Mouse (Mus musculus) heart, postnatal 0 days (tissue): ENCODE data around the gene Pip4k2b.

ENCODE experiments used
- CTCF ChIP-seq: IDR thresholded peaks from 2 replicates; pipeline ENCODE4 v1.5.1; 2016; ENCODE audit warnings: antibody characterized with exemption, control low read depth, low read depth
- EP300 ChIP-seq: IDR thresholded peaks from 2 replicates; pipeline ENCODE4 v1.6.1; 2016; ENCODE audit warnings: antibody characterized with exemption, low read depth

- TF ChIP-seq CTCF = no peak
- TF ChIP-seq EP300 = no peak
These were observed 67.1 kb downstream of the Pip4k2b start for GRCm38 (mm10) chr11:97677381-97677780.
